ENCODE assay signal across 9 mouse cellular contexts in the genomic region with DNA sequence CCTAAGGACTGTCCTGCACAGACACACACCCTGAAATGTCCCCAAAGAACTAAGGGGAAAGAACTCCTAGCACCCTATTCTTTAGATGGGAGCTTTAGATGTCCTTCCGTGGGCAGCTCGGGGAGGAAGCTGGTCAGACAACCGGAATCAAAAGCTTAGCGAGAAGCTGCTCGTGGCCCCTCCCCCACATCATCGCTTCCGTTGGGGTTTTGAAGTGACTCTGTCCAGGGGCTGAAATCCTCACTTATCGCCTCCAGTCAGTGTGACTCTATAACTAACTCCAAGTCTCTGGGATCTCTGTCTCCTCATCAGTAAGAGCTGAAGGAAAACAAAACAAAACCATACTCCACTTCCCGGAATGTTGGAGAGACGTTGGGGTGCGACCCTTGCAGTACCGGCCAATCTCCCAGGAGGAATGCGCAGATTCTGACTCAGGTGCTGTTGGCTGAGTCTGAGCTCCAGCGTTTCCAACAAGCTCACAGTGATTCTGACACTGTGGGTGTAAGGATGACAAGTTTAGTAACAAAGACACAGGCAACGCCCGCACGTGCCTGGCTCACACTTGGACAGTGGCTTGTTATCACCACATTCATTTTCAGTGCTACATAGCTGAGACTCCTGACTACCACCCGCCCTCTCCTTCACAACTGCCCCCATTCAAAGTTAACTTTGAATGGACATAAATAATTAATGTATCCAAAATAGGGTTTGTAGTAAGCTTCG. TPM values are rescaled to one million over a fixed set of nuclear protein-coding genes. Genes with fewer than 3 reads are reported as not detected.
DNase-seq lines count a peak whose midpoint lies in the region; ATAC-seq and TF ChIP-seq lines count a peak whose summit lies in the region.
"Had no signal": no experiment of that assay in that cellular context is flagged by ENCODE, and none has a peak within 500 bp of the region (broad histone marks: within the 10 kb centered on the region; RNA-seq: fewer than 3 reads in every experiment).

No protein-coding gene starts in this region.

- TF ChIP-seq POLR2A in testis, adult 2 months (IDR thresholded peaks at IDR 0.05; ENCODE audit: control insufficient read depth, low read depth, low read length), result peak; percentile 29; the same call in 1 of the 2 replicates

- no peak for DNase-seq in hindbrain, postnatal 0 days (ENCODE audit: low spot score)
- DNase-seq in testis, postnatal 14 days (ENCODE audit: low spot score), result no peak
- DNase-seq in induced T-regulatory cell, adult 2 months (ENCODE audit: low read depth), result peak; percentile 14
- no peak for DNase-seq in cerebellum, adult 9-10 months
- DNase-seq: cerebellum, postnatal 25 days had no signal

- no peaks in the 10 kb centered on the region for H3K36me3 ChIP-seq in hindbrain, embryonic 12.5 days
- no peaks in the 10 kb centered on the region for H3K36me3 ChIP-seq in hindbrain, postnatal 0 days (ENCODE audit: insufficient read depth, low read length)
- H3K36me3 ChIP-seq in testis, adult 2 months (ENCODE audit: control insufficient read depth, insufficient read depth, low read length), result no peaks in the 10 kb centered on the region
- H3K36me3 ChIP-seq: lung, embryonic 15.5 days had no signal

- no peak for TF ChIP-seq CTCF in hindbrain, postnatal 0 days (IDR thresholded peaks at IDR 0.05; ENCODE audit: low read depth)
- TF ChIP-seq CTCF in testis, adult 2 months (IDR thresholded peaks at IDR 0.05; ENCODE audit: control insufficient read depth, insufficient read depth, insufficient replicate concordance, low read depth, low read length), result no peak

- H3K27ac ChIP-seq in hindbrain, embryonic 12.5 days, result no peak overlapping the region
- no peak overlapping the region for H3K27ac ChIP-seq in hindbrain, postnatal 0 days
- peak overlapping the region; percentile 47 for H3K27ac ChIP-seq in testis, adult 2 months (ENCODE audit: control insufficient read depth, insufficient read depth, low read depth, low read length)
- H3K27ac ChIP-seq: lung, embryonic 15.5 days had no signal

- ATAC-seq in hindbrain, embryonic 12.5 days (ENCODE audit: low FRiP score), result no peak
- no peak for ATAC-seq in hindbrain, postnatal 0 days
- ATAC-seq in megakaryocyte-erythroid progenitor cell, adult 5-6 weeks (replicated peaks; ENCODE audit: low FRiP score, low TSS enrichment, poor library complexity, severe bottlenecking), result no peak

- H3K9me3 ChIP-seq in hindbrain, embryonic 12.5 days (replicated peaks), result no peaks in the 10 kb centered on the region
- no peaks in the 10 kb centered on the region for H3K9me3 ChIP-seq in hindbrain, postnatal 0 days (ENCODE audit: low read length)
- H3K9me3 ChIP-seq: lung, embryonic 15.5 days had no signal

- 27% methylated on average over 19 of the region's 19 CpGs for WGBS in hindbrain, embryonic 12.5 days
- WGBS in hindbrain, postnatal 0 days, result 25% methylated on average over 19 of the region's 19 CpGs

- no peak overlapping the region for H3K4me3 ChIP-seq in hindbrain, embryonic 12.5 days
- no peak overlapping the region for H3K4me3 ChIP-seq in hindbrain, postnatal 0 days (ENCODE audit: low read length)
- peak overlapping the region; percentile 44 for H3K4me3 ChIP-seq in testis, adult 2 months (ENCODE audit: control insufficient read depth, low read depth, low read length)
- H3K4me3 ChIP-seq: lung, embryonic 15.5 days had no signal

- H3K9ac ChIP-seq in hindbrain, embryonic 12.5 days, result no peak overlapping the region
- no peak overlapping the region for H3K9ac ChIP-seq in hindbrain, postnatal 0 days (replicated peaks; ENCODE audit: low read length)
- H3K9ac ChIP-seq: lung, embryonic 15.5 days had no signal

- peak overlapping the region; percentile 9; the same call in 1 of the 2 replicates for H3K4me2 ChIP-seq in hindbrain, embryonic 12.5 days (replicated peaks)
- no peak overlapping the region for H3K4me2 ChIP-seq in hindbrain, postnatal 0 days (ENCODE audit: low read depth, low read length)
- H3K4me2 ChIP-seq: lung, embryonic 15.5 days had no signal

- H3K4me1 ChIP-seq in hindbrain, embryonic 12.5 days, result peaks cover 19% of the 10 kb centered on the region
- peaks cover 7% of the 10 kb centered on the region; the same call in 1 of the 2 replicates for H3K4me1 ChIP-seq in hindbrain, postnatal 0 days (ENCODE audit: insufficient read depth, low read length)
- peaks cover 6% of the 10 kb centered on the region for H3K4me1 ChIP-seq in testis, adult 2 months (ENCODE audit: control insufficient read depth, insufficient read depth, low read length)

- H3K27me3 ChIP-seq in hindbrain, embryonic 12.5 days, result peaks cover 8% of the 10 kb centered on the region; the same call in 1 of the 2 replicates
- no peaks in the 10 kb centered on the region for H3K27me3 ChIP-seq in hindbrain, postnatal 0 days (ENCODE audit: insufficient read depth, low read length)
- no peaks in the 10 kb centered on the region for H3K27me3 ChIP-seq in testis, adult 2 months (ENCODE audit: control insufficient read depth, insufficient read depth, low read length)
- H3K27me3 ChIP-seq: lung, embryonic 15.5 days had no signal

RNA-seq across cellular contexts. Expression of a gene that starts 51.9 kb away (rescaled TPM):
- 23.5 and 24.6 TPM in 2 replicates for polyA plus RNA-seq in hindbrain, embryonic 12.5 days (2016; fragmentation: Nextera tagmentation; extraction: Ambion mirVana)
- 28.4 and 38.0 TPM in 2 replicates for total RNA-seq in hindbrain, postnatal 0 days (2014; rRNA removed)
- 19.8 and 21.5 TPM in 2 replicates for polyA plus RNA-seq in hindbrain, postnatal 0 days (2015; fragmentation: Nextera tagmentation; extraction: Ambion mirVana)
- 14.5 and 15.2 TPM in 2 replicates for polyA plus RNA-seq in testis, adult 2 months (2012; rRNA removed)
- 16.1 and 24.5 TPM in 2 replicates for total RNA-seq in megakaryocyte-erythroid progenitor cell, adult 5-6 weeks (2014; fragmentation: Nextera tagmentation)
- 21.9 and 24.0 TPM in 2 replicates for total RNA-seq in megakaryocyte-erythroid progenitor cell, adult 5-6 weeks (2017)
